Mouse (Mus musculus): Measurements from ENCODE around the gene Pkd1l2.

The Pkd1l2 gene

DNA sequence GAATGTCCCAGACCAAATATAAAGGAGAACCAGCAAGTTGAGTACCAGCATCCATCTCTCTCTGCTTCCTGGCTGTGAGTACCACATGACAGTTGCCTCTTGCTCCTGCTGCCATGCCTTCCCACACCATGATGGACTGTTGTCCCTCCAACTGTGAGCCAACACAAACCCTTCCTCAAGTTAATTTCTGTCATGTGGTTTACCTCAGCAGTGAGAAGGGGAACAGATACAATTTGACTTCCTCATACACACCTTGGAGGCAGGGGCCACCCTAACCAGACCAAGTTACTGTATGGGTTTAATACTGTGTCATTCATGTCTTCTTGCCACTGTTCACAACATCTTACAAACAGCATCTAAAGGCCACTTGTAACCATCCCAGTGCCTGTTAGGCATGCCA, 4.8 kb upstream of the Pkd1l2 start:
- no peak for DNase-seq (ENCODE audit: extremely low spot score, low read depth, low spot score)

DNA sequence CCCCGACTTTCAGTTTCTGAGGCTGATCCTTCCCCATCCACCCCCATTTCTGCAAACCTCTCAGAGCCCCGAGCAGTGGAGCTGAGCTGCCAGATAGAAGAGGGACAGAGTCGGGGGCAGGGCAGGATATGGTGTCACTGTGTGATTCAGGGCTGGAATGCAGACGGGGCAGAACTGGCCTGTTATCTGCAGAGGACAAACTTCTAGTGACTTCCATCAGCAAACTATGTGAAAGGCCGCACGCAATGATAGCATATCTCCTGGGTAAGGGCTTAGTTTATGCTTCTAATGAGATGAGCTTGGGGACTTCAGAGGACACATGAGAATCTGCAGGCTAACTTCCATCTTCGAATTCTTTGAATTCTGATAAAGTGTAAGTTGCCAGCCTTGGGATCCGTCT, 3.3 kb upstream of the Pkd1l2 start:
- no peak for DNase-seq (ENCODE audit: extremely low spot score, low read depth, low spot score)

GRCm38 (mm10) chr8:117082947-117083559, 804 bp upstream of the Pkd1l2 start:
- no peak for DNase-seq (ENCODE audit: extremely low spot score, low read depth, low spot score)

GRCm38 (mm10) chr8:117079652-117080051, 2.6 kb downstream of the Pkd1l2 start:
- no peak for DNase-seq (ENCODE audit: extremely low spot score, low read depth, low spot score)

GRCm38 (mm10) chr8:117078367-117078926, 3.8 kb downstream of the Pkd1l2 start:
- DNase-seq (ENCODE audit: extremely low spot score, low read depth, low spot score), result no peak

DNA sequence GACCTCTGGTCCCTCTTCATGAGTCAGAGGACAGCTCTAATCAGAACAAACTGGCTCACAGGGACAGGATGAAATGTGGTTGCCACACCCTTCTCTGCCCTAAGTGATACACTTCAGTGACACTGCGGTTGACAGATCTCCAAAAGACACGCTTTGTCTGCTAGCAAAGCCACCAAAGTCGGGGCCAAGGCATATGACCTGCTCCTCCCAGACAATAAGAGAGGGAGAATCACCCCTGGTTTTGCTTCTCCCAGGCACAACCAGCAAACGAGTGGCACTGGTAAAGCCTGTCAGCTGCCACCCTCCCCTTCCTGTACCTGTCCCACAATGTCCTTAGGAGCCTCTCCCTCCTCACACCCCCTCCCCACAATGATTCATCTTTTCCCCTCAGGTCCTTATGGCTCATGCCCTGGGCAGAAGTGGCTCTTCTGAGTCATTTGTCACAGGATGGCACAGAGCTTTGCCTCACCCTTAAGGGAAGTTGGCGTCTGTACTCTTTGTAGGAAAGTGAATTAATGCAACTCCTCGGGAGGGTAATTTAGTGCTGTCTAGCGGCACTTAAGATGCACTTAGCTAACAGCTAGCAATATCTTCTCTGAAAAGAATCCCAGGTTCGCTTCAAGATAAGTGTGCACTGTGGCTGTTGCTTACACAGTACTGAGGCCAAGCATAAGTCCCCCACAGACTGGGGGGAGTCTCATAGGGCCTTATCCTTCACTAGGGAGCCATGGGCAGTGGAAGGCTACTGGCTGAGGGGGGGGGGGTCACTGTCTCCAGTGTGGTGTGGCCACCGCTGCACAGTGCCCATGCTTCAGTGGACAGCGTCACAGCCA, 7.7 kb downstream of the Pkd1l2 start:
- no peak for DNase-seq (ENCODE audit: extremely low spot score, low read depth, low spot score)

DNA sequence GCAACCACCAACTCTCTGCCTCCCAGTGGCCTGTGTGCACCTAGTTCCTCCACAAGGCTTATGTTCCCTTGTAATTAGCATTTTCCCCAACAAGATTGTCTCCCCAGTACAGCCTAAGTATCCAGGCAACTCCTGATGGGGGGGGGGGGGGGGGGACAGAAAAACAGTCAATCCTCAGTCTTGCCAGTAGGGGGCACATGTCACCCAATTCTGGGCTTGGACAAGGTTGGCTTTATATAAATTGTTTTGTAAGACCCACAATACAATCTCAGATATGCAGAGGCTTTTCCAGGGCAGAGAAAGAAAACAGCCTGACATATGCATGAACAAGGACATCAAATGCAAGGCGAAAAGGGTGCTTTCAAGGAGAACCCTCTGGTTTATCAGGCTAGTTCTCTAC, 12.5 kb downstream of the Pkd1l2 start:
- DNase-seq (ENCODE audit: extremely low spot score, low read depth, low spot score), result no peak

- DNase-seq (ENCODE audit: extremely low spot score, low read depth, low spot score), result no peak
Observed at GRCm38 (mm10) chr8:117068294-117068693, 14.0 kb downstream of the Pkd1l2 start.

DNA sequence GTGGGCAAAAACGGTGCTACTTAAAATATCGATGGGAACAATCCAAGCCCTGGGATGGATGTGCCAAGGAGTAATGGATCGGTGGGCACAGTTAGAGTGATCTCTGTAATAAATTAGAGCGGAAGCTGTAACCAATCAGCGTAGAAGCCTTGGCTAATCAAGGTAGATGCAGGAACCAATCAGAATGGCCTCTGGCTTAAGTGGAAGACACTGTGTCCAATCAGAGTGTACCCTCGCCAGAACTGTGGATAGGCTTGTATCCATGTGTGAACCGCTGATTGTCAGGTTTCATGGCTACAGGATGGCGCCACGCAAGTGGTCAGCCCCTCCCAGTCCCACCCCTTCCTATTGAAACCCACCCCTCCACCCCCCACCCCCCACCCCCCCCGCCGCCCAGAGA, 14.9 kb downstream of the Pkd1l2 start:
- DNase-seq (ENCODE audit: extremely low spot score, low read depth, low spot score), result no peak

DNA sequence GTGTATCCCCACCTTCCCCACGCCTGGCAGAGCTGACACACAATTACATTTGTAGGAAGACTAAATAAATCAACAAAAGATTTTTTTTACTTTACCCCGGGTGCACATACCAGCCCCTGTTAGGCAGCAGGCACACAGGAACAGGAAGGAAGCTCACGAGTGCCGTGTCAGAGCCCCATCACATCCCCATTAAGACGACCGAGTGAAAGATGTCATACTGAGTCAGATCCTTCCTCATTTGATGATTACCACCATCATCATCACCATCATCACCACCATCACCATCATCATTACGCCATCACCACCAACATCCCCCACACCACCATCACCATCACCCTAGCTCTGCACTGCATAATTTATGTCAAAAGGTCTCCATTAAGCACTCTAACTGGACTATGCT, 15.3 kb downstream of the Pkd1l2 start:
- DNase-seq (ENCODE audit: extremely low spot score, low read depth, low spot score), result no peak

- DNase-seq (ENCODE audit: extremely low spot score, low read depth, low spot score), result no peak
Observed at GRCm38 (mm10) chr8:117061180-117061880, 20.9 kb downstream of the Pkd1l2 start.

GRCm38 (mm10) chr8:117060306-117060705, 21.9 kb downstream of the Pkd1l2 start:
- DNase-seq (ENCODE audit: extremely low spot score, low read depth, low spot score), result no peak

GRCm38 (mm10) chr8:117059021-117059420, 23.2 kb downstream of the Pkd1l2 start:
- no peak for DNase-seq (ENCODE audit: extremely low spot score, low read depth, low spot score)

- DNase-seq (ENCODE audit: extremely low spot score, low read depth, low spot score), result no peak
Observed at GRCm38 (mm10) chr8:117055097-117055496, 27.2 kb downstream of the Pkd1l2 start.

DNA sequence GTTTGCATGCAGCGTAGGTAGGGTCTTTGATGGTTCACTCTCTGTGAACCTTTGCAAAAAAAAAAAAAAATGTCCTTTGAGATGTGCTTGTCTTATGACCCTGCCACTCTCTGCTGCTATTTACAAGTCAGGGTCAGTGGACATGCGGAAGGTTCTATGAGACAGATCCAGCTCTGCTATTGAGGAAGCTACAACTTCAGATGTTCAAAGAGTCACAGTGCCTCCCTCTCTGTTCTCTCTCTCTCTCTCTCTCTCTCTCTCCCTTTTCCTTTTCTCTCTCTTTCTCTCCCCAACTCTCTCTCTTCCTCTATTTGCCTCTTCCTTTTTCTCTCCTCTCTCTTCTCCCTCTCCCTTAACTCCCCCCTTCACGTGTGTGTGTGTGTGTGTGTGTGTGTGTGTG, 28.1 kb downstream of the Pkd1l2 start:
- DNase-seq (ENCODE audit: extremely low spot score, low read depth, low spot score), result no peak

- DNase-seq (ENCODE audit: extremely low spot score, low read depth, low spot score), result no peak
Observed at GRCm38 (mm10) chr8:117053135-117054079, 28.8 kb downstream of the Pkd1l2 start.

GRCm38 (mm10) chr8:117051316-117051715, 30.9 kb downstream of the Pkd1l2 start:
- DNase-seq (ENCODE audit: extremely low spot score, low read depth, low spot score), result no peak

GRCm38 (mm10) chr8:117050763-117051162, 31.5 kb downstream of the Pkd1l2 start:
- DNase-seq (ENCODE audit: extremely low spot score, low read depth, low spot score), result no peak

DNA sequence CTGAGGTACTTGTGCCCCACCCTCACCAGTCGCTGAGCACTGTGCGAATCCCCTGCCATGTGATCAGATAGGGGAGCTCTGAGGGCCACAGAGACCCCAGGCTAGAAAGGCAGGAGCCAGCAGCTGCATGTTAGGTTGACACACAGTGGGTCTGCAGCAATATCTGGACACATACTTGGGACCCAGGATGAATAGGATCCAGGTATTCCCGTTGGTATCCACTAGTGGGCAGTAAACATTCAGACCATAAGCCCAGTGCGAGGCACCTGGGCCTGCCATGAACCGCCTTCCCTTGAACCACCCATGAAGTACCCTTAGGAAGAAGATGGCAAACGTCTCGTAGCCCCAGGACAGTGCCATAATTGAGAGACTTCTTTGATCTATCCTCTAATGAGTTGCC, 32.8 kb downstream of the Pkd1l2 start:
- no peak for DNase-seq (ENCODE audit: extremely low spot score, low read depth, low spot score)

DNA sequence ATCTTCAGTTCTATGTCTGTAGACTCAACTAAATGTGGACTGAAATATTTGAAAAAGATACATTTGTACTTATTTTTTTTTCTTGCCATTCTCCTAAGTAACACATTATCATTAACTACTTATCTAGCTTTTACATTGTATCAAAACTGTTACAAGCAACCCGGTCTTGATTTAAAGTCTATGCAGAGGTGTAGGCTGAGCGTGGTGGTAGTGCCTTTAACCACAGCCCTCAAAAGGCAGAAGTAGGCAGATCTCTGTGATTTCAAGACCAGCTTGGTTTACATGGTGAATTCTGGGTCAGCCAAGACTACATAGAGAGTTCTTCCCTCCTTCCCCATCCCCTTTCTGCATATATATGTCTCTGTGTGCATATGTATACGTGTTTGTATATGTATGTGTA, 38.7 kb downstream of the Pkd1l2 start:
- DNase-seq (ENCODE audit: extremely low spot score, low read depth, low spot score), result no peak

DNA sequence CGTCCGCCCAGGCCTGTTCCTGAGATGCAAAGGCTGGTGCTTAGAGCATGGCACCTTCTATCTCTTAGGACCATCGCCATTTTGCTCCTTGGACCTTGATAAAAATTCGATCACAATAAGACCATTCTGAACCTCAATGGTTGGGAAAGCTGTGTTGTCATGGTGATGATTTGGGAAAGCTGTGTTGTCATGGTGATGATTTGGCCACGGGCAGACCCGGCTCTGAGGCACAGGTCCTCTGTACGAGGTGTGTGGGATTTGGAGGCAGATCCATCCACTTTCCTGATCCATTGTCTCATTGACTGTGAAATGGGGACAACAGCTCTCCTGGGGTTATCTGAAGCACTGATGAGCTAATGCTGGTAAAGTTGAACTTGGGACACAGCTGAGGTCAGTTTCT, 42.4 kb downstream of the Pkd1l2 start:
- DNase-seq (ENCODE audit: extremely low spot score, low read depth, low spot score), result no peak

All from hindlimb bud, embryonic 11.5 days (tissue).